Mouse (Mus musculus): ENCODE measurements around the gene Ripk3. TPM values are rescaled to one million over a fixed set of nuclear protein-coding genes. Genes with fewer than 3 reads are reported as not detected.
A peak's percentile ranks its signal among the peaks of the same experiment; 100 is the strongest.

The Ripk3 gene
- polyA plus RNA-seq, 1 experiment from 2014 or later = 20.4 TPM

DNA sequence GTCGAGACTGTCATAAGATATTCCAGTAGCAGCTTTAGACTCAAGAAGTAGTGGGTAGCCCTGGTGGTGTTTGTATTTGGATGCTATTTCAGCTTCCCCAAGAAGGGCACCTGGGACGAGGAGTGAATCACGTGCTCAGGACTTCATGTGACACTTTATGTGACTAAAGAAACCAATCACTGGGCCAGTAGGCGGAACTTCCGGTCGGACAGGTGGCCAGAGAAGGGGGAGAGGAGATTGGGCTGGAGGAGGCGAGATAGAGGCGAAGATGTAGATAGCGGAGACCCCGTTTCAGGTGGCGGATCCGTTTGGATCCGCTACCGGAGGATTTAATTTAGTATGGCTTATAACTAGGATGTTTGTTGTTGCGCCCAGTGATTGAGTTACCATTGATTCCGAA lies 26.2 kb upstream of the Ripk3 start:
- Histone ChIP-seq H3K36me3 (ENCODE audit: insufficient read depth, low read length) (no peaks in the 10 kb centered on the region), H3K27me3 (ENCODE audit: insufficient read depth, low read length) (no peaks in the 10 kb centered on the region), H3K27ac (no peak overlapping the region), H3K4me2 (ENCODE audit: low read length) (peak overlapping the region; percentile 71), H3K4me3 (replicated peaks; ENCODE audit: low read depth, low read length) (peak overlapping the region; percentile 40), H3K4me1 (replicated peaks; ENCODE audit: insufficient read depth, low read length) (no peaks in the 10 kb centered on the region), H3K9ac (ENCODE audit: low read depth, low read length) (no peak overlapping the region), H3K9me3 (replicated peaks; ENCODE audit: low read length) (no peaks in the 10 kb centered on the region)
- TF ChIP-seq CTCF (IDR thresholded peaks at IDR 0.05; ENCODE audit: low read depth) = no peak
- DNase-seq (ENCODE audit: low spot score) = peak; percentile 76
- WGBS = 20% methylated on average over 16 of the region's 16 CpGs
- peak; percentile 71 for ATAC-seq (replicated peaks; ENCODE audit: low FRiP score, low read depth)

DNA sequence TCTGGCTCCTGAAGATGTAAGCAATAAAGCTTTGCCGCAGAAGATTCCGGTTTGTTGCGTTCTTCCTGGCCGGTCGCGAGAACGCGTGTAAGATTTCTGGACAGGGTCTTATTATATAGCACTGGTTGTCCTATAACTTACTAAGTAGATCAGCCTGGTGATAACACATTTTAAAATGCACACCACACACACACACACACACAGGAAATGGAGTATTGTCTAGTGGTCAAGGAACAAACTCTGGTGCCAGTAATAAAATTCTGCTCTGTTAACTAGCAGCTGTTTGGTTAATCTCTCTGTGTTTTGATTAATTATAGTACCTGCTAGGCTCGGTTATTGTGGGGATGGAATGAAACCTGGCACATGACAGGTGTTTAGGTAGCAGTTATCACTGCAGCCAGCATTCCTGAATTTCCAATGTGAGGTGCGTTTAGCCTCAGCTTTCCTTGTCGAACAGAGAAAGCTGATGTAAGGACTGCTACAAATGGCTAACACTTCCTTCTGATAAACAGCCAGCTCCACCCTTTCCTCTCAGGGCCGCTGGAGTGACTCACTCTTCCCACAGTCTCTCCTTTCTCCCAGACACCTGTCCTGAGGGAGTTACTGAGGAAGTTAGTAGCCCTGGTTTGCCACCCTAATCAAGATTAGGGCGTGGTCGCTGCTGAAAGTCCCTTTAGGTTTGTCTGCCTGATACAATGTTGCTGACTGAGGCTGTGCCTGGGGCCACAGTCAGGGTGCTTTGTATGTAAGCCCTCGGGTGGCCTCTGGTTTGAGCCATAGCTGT lies 6.9 kb upstream of the Ripk3 start:
- TF ChIP-seq CTCF (IDR thresholded peaks at IDR 0.05; ENCODE audit: low read depth) = no peak
- ATAC-seq (replicated peaks; ENCODE audit: low FRiP score, low read depth) = no peak
- no peak for DNase-seq (ENCODE audit: low spot score)
- no peaks in the 10 kb centered on the region for H3K9me3 ChIP-seq (replicated peaks; ENCODE audit: low read length)
- H3K36me3 ChIP-seq (ENCODE audit: insufficient read depth, low read length) = no peaks in the 10 kb centered on the region
- H3K9ac ChIP-seq (ENCODE audit: low read depth, low read length) = no peak overlapping the region
- H3K27ac ChIP-seq = peak overlapping the region; percentile 60
- 68% methylated on average over 15 of the region's 15 CpGs for WGBS
- no peak overlapping the region for H3K4me2 ChIP-seq (ENCODE audit: low read length)
- no peak overlapping the region for H3K4me3 ChIP-seq (replicated peaks; ENCODE audit: low read depth, low read length)
- no peaks in the 10 kb centered on the region for H3K4me1 ChIP-seq (replicated peaks; ENCODE audit: insufficient read depth, low read length)
- no peaks in the 10 kb centered on the region for H3K27me3 ChIP-seq (ENCODE audit: insufficient read depth, low read length)

- Histone ChIP-seq H3K9me3 (replicated peaks; ENCODE audit: low read length) (no peaks in the 10 kb centered on the region), H3K4me3 (replicated peaks; ENCODE audit: low read depth, low read length) (no peak overlapping the region), H3K4me2 (ENCODE audit: low read length) (no peak overlapping the region), H3K4me1 (replicated peaks; ENCODE audit: insufficient read depth, low read length) (no peaks in the 10 kb centered on the region), H3K27ac (no peak overlapping the region), H3K9ac (ENCODE audit: low read depth, low read length) (no peak overlapping the region), H3K36me3 (ENCODE audit: insufficient read depth, low read length) (no peaks in the 10 kb centered on the region), H3K27me3 (ENCODE audit: insufficient read depth, low read length) (no peaks in the 10 kb centered on the region; the same call in 1 of the 2 replicates)
- ATAC-seq (replicated peaks; ENCODE audit: low FRiP score, low read depth) (no peak), DNase-seq (ENCODE audit: low spot score) (no peak)
- no peak for TF ChIP-seq CTCF (IDR thresholded peaks at IDR 0.05; ENCODE audit: low read depth)
- 48% methylated on average over 2 of the region's 2 CpGs for WGBS
These were observed 5.3 kb upstream of the Ripk3 start for GRCm38 (mm10) chr14:55793946-55794345.

GRCm38 (mm10) chr14:55793461-55793860 lies 4.8 kb upstream of the Ripk3 start:
- Histone ChIP-seq H3K27me3 (ENCODE audit: insufficient read depth, low read length) (no peaks in the 10 kb centered on the region; the same call in 1 of the 2 replicates), H3K4me1 (replicated peaks; ENCODE audit: insufficient read depth, low read length) (no peaks in the 10 kb centered on the region), H3K9me3 (replicated peaks; ENCODE audit: low read length) (no peaks in the 10 kb centered on the region), H3K4me2 (ENCODE audit: low read length) (no peak overlapping the region), H3K4me3 (replicated peaks; ENCODE audit: low read depth, low read length) (no peak overlapping the region), H3K9ac (ENCODE audit: low read depth, low read length) (no peak overlapping the region), H3K27ac (no peak overlapping the region), H3K36me3 (ENCODE audit: insufficient read depth, low read length) (no peaks in the 10 kb centered on the region)
- 53% methylated on average over 2 of the region's 2 CpGs for WGBS
- no peak for ATAC-seq (replicated peaks; ENCODE audit: low FRiP score, low read depth)
- TF ChIP-seq CTCF (IDR thresholded peaks at IDR 0.05; ENCODE audit: low read depth) = no peak
- no peak for DNase-seq (ENCODE audit: low spot score)

DNA sequence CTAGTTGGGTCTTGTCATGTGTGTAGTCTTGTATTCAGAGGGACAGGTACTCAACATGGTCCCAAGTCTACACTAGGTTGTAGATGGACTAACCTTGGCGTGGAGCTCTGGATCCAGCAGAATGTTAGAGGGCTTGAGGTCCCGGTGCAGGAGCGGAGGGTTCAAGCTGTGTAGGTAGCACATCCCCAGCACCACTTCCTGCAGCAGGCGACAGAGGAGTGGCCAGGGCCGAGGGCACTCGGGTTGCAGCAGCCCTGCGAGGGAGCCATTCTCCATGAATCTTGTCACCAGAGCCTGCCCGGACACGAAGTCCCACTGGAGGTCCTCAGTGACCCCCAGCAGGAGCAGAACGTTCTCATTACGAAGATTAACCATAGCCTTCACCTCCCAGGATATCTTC lies 934 bp downstream of the Ripk3 start:
- peak overlapping the region; percentile 25; the same call in 1 of the 2 replicates for H3K4me3 ChIP-seq (replicated peaks; ENCODE audit: low read depth, low read length)
- H3K4me1 ChIP-seq (replicated peaks; ENCODE audit: insufficient read depth, low read length) = peaks cover 9% of the 10 kb centered on the region
- peak overlapping the region; percentile 58 for H3K4me2 ChIP-seq (ENCODE audit: low read length)
- no peaks in the 10 kb centered on the region; the same call in 1 of the 2 replicates for H3K27me3 ChIP-seq (ENCODE audit: insufficient read depth, low read length)
- no peak overlapping the region for H3K27ac ChIP-seq
- DNase-seq (ENCODE audit: low spot score) (no peak), ATAC-seq (replicated peaks; ENCODE audit: low FRiP score, low read depth) (no peak)
- H3K9me3 ChIP-seq (replicated peaks; ENCODE audit: low read length) = no peaks in the 10 kb centered on the region
- 0 out of 2 replicates have a peak overlapping the region, but pooled peaks have one; percentile 32 for H3K9ac ChIP-seq (ENCODE audit: low read depth, low read length)
- 33% methylated on average over 11 of the region's 11 CpGs for WGBS
- TF ChIP-seq CTCF (IDR thresholded peaks at IDR 0.05; ENCODE audit: low read depth) = no peak
- H3K36me3 ChIP-seq (ENCODE audit: insufficient read depth, low read length) = no peaks in the 10 kb centered on the region

DNA sequence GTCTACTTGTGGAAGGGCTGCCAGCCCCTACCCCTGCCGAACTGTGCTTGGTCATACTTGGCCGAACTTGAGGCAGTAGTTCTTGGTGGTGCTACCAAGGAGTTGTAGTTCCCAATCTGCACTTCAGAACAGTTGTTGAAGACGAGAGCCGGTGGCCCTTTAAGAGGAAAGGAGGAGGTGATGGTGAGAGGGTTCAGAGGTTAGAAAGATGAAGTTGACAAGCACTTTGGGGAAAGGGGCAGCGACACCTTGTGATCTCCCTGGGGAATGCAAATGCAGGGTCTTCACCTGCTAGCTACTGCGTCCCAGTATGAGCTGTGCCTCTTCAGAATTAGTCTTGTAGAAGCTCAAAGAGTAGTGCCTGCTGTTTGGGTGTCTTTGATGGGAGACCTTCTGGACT lies 3.5 kb downstream of the Ripk3 start:
- H3K4me1 ChIP-seq (replicated peaks; ENCODE audit: insufficient read depth, low read length) = peaks cover 14% of the 10 kb centered on the region
- no peaks in the 10 kb centered on the region for H3K9me3 ChIP-seq (replicated peaks; ENCODE audit: low read length)
- ATAC-seq (replicated peaks; ENCODE audit: low FRiP score, low read depth) = no peak
- DNase-seq (ENCODE audit: low spot score) = no peak
- H3K27me3 ChIP-seq (ENCODE audit: insufficient read depth, low read length) = no peaks in the 10 kb centered on the region; the same call in 1 of the 2 replicates
- H3K27ac ChIP-seq = no peak overlapping the region
- 41% methylated on average over 6 of the region's 6 CpGs for whole genome bisulfite sequencing
- H3K36me3 ChIP-seq (ENCODE audit: insufficient read depth, low read length) = no peaks in the 10 kb centered on the region
- no peak overlapping the region for H3K4me3 ChIP-seq (replicated peaks; ENCODE audit: low read depth, low read length)
- no peak overlapping the region for H3K4me2 ChIP-seq (ENCODE audit: low read length)
- TF ChIP-seq CTCF (IDR thresholded peaks at IDR 0.05; ENCODE audit: low read depth) = peak; percentile 54
- no peak overlapping the region for H3K9ac ChIP-seq (ENCODE audit: low read depth, low read length)
